Mouse (Mus musculus) lung, postnatal 4 days (tissue): ENCODE data around the gene Chst11.

Experiments
- DNase-seq, 2 experiments: peaks; one replicate each; pipeline ENCODE4 v3.0.0; 2021

The Chst11 gene

DNA sequence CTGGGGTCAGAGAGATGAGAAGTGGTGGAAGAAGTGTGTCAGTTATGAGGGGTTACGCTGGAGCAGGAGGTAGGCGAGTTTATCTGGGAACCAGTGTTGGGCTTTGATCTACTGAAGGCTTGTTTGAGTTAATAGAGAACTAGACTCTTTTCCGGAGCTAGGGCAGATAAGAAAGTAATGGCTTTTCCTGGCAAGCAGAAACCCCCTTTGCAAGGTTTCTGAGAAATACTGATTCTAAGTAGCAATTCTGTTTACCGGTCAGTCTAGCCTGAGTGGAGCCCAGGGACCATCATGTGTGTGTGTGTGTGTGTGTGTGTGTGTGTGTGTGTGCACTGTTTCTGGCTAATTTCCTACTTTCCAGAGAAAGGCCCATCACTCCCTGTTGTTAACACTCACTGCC is 243.3 kb downstream of the Chst11 start:
- DNase-seq: no peak

DNA sequence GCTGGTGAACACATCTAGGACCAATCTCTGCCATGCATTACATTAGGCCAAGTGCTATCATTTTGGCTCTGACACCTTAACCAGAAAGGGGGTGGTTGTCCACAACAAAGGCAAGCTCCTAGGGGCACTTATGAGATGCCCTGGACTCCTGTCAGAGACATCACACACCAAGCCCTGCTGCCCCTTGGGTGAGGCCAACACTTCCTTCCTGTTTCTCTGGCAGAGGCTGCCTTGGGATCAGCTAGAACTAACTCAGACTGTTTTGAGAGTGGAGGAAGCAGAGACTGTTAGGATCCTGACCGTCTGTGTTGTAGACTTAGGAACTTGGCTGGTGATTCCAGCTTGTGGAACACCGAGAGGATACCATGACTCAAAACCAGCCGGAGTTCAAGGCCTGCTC is 248.7 kb downstream of the Chst11 start:
- DNase-seq: no peak

DNA sequence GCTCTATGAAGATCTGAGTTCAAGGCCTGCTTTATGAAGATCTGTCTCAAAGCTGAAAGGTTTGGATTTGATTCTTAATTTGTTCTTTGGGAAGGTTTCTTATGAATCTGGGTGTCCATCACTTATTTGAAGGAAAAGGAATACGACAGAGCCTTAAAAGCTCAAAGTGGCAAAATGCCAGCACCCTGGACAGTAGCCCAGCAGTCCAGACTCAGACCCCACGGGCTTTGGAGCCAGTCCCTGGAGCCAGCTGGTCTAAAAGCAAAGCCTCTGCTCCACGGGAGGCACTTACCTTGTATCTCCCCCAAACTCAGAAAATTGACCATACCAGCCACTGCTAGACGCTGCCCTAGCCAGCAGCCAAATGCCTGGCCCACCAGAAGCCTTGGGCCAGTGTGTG is 249.1 kb downstream of the Chst11 start:
- DNase-seq: peak; percentile 26 to 53

DNA sequence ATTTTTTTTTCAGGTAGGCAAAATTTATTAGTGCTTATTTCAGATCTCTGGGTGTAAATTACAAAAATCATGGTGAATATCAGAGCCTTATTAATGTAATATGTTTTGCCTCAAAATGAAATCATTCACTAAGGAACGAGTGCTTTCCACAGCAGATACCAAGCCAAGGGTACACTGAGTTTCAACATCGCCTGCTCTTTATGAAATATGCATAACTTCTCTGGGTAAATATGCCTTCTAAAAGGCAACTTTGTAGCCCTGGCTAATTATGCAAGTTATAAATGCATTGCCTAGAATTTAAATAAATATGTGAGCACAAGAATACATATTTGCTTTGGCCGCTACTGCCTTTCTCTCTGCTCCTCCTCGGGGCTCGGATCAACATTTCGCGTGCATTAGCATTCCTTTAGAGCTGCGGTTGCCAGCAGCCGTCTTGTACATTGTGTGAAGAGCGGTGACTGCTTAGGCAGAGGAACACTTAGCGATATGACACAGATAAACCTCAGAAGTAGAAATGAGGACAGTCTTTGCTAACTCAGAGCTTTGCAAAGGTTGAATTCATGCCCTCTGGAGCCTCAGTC is 256.9 kb downstream of the Chst11 start:
- DNase-seq: peak in 1 of 2 experiments; percentile 62

DNA sequence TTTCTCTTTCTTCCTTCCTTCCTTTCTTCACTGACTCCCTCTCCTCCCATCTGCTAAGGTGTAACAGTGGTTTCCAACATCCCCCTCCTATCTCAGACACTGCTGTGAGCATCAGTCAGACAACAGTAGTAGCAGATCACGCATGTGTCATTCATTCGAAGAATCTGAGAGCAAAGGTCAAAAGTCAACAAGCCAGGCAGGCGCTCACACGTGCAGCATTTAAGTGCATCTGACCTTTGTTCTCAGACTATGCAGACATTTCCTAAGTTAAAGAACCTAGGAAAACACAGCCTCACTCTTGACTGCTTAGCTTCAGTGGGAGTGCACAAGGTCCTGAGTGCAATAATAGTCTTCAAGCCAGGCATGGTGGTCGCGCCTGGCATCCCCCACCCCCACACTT is 258.8 kb downstream of the Chst11 start:
- DNase-seq: no peak
